Mouse (Mus musculus) telencephalon, adult 2 months (tissue): ENCODE results near the gene Ltbr.
"Not testable (repeated sequence)": the region's sequence is repeated elsewhere in the genome, so short reads cannot be mapped to it uniquely, and the experiment has no call there.

Source experiments
- DNase-seq: peaks from one replicate; pipeline ENCODE4 v3.0.0-alpha.2; 2011; ENCODE audit warnings: low read depth, low spot score

Ltbr gene

GRCm38 (mm10) chr6:125272228-125272785 is 41.4 kb downstream of the Ltbr start:
- no peak for DNase-seq

GRCm38 (mm10) chr6:125271455-125272227 is 42.0 kb downstream of the Ltbr start:
- peak; percentile 92 for DNase-seq

- no peak for DNase-seq
These were observed 44.9 kb downstream of the Ltbr start for GRCm38 (mm10) chr6:125268799-125269198.

- DNase-seq, result no peak
These were observed 46.2 kb downstream of the Ltbr start for GRCm38 (mm10) chr6:125267469-125267868.

GRCm38 (mm10) chr6:125266600-125266999 is 47.1 kb downstream of the Ltbr start:
- not testable (repeated sequence) for DNase-seq

GRCm38 (mm10) chr6:125266091-125266490 is 47.6 kb downstream of the Ltbr start:
- no peak for DNase-seq

- peak; percentile 53 for DNase-seq
These were observed 48.4 kb downstream of the Ltbr start for GRCm38 (mm10) chr6:125265239-125265638.

GRCm38 (mm10) chr6:125264219-125264618 is 49.5 kb downstream of the Ltbr start:
- no peak for DNase-seq

- no peak for DNase-seq
These were observed 53.6 kb downstream of the Ltbr start for GRCm38 (mm10) chr6:125260006-125260555.
